ENCODE assay signal across 8 mouse cellular contexts in genomic region chr16:56717224-56718200, GRCm38 (mm10). TPM values are rescaled to one million over a fixed set of nuclear protein-coding genes. Genes with fewer than 3 reads are reported as not detected.
A peak's percentile ranks its signal among the peaks of the same experiment; 100 is the strongest.
DNase-seq lines count a peak whose midpoint lies in the region; ATAC-seq and TF ChIP-seq lines count a peak whose summit lies in the region.

Gene Tfg (minus strand): TSS chr16:56717450.

- H3K9me3 ChIP-seq in ES-E14 (ENCODE audit: control insufficient read depth, insufficient read depth, low read depth, low read length), result no peaks in the 10 kb centered on the region
- H3K9me3 ChIP-seq in forebrain, embryonic 15.5 days, result no peaks in the 10 kb centered on the region

- TF ChIP-seq CTCF in lung, adult 2 months (IDR thresholded peaks at IDR 0.05; ENCODE audit: insufficient read depth, low read length), result no peak

- H3K27ac ChIP-seq in ES-E14 (ENCODE audit: insufficient read depth, low read depth, low read length, poor library complexity, severe bottlenecking), result peak within 1 kb of the TSS; percentile 89
- peak within 1 kb of the TSS; percentile 98 for H3K27ac ChIP-seq in forebrain, embryonic 15.5 days (replicated peaks)

- H3K4me1 ChIP-seq in ES-E14 (ENCODE audit: control insufficient read depth in 2 of 2, insufficient read depth in 2 of 2, low read length in 2 of 2, poor library complexity in 1 of 2), result peaks cover 0 to 2% of the 10 kb centered on the region in 2 experiments; a peak in 1 of 4 replicates
- peaks cover 18% of the 10 kb centered on the region for H3K4me1 ChIP-seq in forebrain, embryonic 15.5 days
- peaks cover 9% of the 10 kb centered on the region for H3K4me1 ChIP-seq in lung, adult 2 months (ENCODE audit: control insufficient read depth, insufficient read depth, low read length)

- TF ChIP-seq POLR2A in lung, adult 2 months (IDR thresholded peaks at IDR 0.05; ENCODE audit: borderline replicate concordance, extremely low read depth, low read depth, low read length), result peak; percentile 60; the same call in 1 of the 2 replicates

- peak within 1 kb of the TSS; percentile 70 for H3K4me2 ChIP-seq in forebrain, embryonic 15.5 days (replicated peaks)

- DNase-seq in ES-E14 (ENCODE audit: low read depth, low spot score), result peak; percentile 99
- DNase-seq in cerebellum, adult 11-12 months, result peak; percentile 100
- peak; percentile 98 for DNase-seq in heart, postnatal 25 days (ENCODE audit: low spot score)
- DNase-seq in layer of hippocampus, adult 18-20 months (ENCODE audit: low spot score in 2 of 2), result peak; percentile 98 to 99
- peak; percentile 95 for DNase-seq in lung, adult 2 months
- peak; percentile 98 to 99 for DNase-seq in thymus, adult 18-20 months

- intact Hi-C loops in heart, postnatal 25 days (cut with DNase I), result loop anchor here (5.0 kb wide), 1 partner anchor 405 kb away; the partner anchor contains the start of gene Tomm70a

- under 1% methylated on average over 62 of the region's 62 CpGs for WGBS in forebrain, embryonic 15.5 days
- under 1% methylated on average over 62 of the region's 62 CpGs for WGBS in lung, adult 2 months

- peak within 1 kb of the TSS; percentile 99 for H3K9ac ChIP-seq in ES-E14 (ENCODE audit: insufficient read depth, low read depth, low read length, poor library complexity, severe bottlenecking)
- peak within 1 kb of the TSS; percentile 80 for H3K9ac ChIP-seq in forebrain, embryonic 15.5 days (replicated peaks)

- H3K4me3 ChIP-seq in ES-E14 (ENCODE audit: insufficient read depth in 1 of 2, low read depth in 1 of 2, low read length in 2 of 2, poor library complexity in 1 of 2, severe bottlenecking in 1 of 2), result peak within 1 kb of the TSS; percentile 80 to 99
- peak within 1 kb of the TSS; percentile 96 for H3K4me3 ChIP-seq in forebrain, embryonic 15.5 days
- H3K4me3 ChIP-seq in lung, adult 2 months (replicated peaks; ENCODE audit: extremely low read depth, low read depth, low read length), result peak within 1 kb of the TSS; percentile 77

- in situ Hi-C loops in ES-E14 (cut with MboI; ENCODE audit: low sequenced_read_pairs in 2 of 2, unreplicated experiment in 2 of 2), result no loop called here

- no peaks in the 10 kb centered on the region for H3K27me3 ChIP-seq in forebrain, embryonic 15.5 days

- peak; percentile 99 for ATAC-seq in forebrain, embryonic 15.5 days (replicated peaks)
- ATAC-seq in neutrophil, adult 5-6 weeks (ENCODE audit: extremely low read depth, insufficient number of reproducible peaks, low FRiP score, poor library complexity, severe bottlenecking), result peak; percentile 87

- no peaks in the 10 kb centered on the region; the same call in 1 of the 2 replicates for H3K36me3 ChIP-seq in ES-E14 (ENCODE audit: control insufficient read depth, insufficient read depth, low read length, poor library complexity, severe bottlenecking)
- H3K36me3 ChIP-seq in forebrain, embryonic 15.5 days, result no peaks in the 10 kb centered on the region

TF ChIP-seq in ES-E14, 5 proteins besides CTCF, POLR2A, EP300 and RAD21:
- no peak for TF ChIP-seq MAFK (IDR thresholded peaks at IDR 0.05; ENCODE audit: insufficient read depth, low read depth, low read length)
- TF ChIP-seq ZNF384 (IDR thresholded peaks at IDR 0.05; ENCODE audit: low read depth, low read length), result peak; percentile 99
- TF ChIP-seq CHD2 (IDR thresholded peaks at IDR 0.05; ENCODE audit: low read depth, low read length), result no peak
- TF ChIP-seq HCFC1 (IDR thresholded peaks at IDR 0.05; ENCODE audit: borderline replicate concordance, insufficient read depth, low read length), result 0 out of 2 replicates have a peak, but pooled peaks have one; percentile 47
- no peak for TF ChIP-seq ZC3H11A (IDR thresholded peaks at IDR 0.05; ENCODE audit: borderline replicate concordance, low read depth, low read length)

RNA-seq across cellular contexts. Expression of gene Tfg, which starts in this region (rescaled TPM):
- 21.2 and 39.1 TPM in 2 replicates for total RNA-seq in ES-E14 (2012; rRNA removed)
- polyA plus RNA-seq in forebrain, embryonic 15.5 days (2015; fragmentation: Nextera tagmentation; extraction: Ambion mirVana), result 134 and 136 TPM in 2 replicates
- 10 to 100 TPM; 48.0 to 49.5 TPM for total RNA-seq in heart, postnatal 25 days (2021)
- total RNA-seq in layer of hippocampus, adult 18-20 months (2021), result 10 to 100 TPM; 56.0 to 56.4 TPM
- 51.3 and 59.6 TPM in 2 replicates for polyA plus RNA-seq in lung, adult 2 months (2012; rRNA removed)
- total RNA-seq in neutrophil, adult 5-6 weeks (2017), result 30.0 and 34.6 TPM in 2 replicates

Comparison
In these comparisons a context has a peak if more than half of its experiments do, and no peak if none do; other contexts are left out.
1. Peak in every context shown above with its lines: DNase-seq, ATAC-seq, H3K4me3 ChIP-seq and H3K27ac ChIP-seq.